Mouse (Mus musculus): Measurements from ENCODE around the gene Map7d2. TPM values are rescaled to one million over a fixed set of nuclear protein-coding genes. Genes with fewer than 3 reads are reported as not detected.

Map7d2 gene
- total RNA-seq (2012; rRNA removed) (not detected in 2 replicates), polyA plus RNA-seq (2012; ENCODE audit: insufficient read depth in 1 of 2, insufficient read length in 2 of 2, low read depth in 1 of 2, low replicate concordance in 2 of 2, missing spikeins in 1 of 2) (under 1 TPM in 1 of 2 experiments, not detected in 1; 0.10 TPM)

GRCm38 (mm10) chrX:159414130-159414828 is at the start of gene Map7d2:
Map7d2 (plus strand) TSS chrX:159414572.
- DNase-seq (ENCODE audit: low read depth, low spot score), result no peak
- H3K27me3 ChIP-seq (ENCODE audit: control insufficient read depth in 1 of 2, insufficient read depth in 2 of 2, low read length in 2 of 2), result no peaks in the 10 kb centered on the region
- H3K4me1 ChIP-seq (ENCODE audit: control insufficient read depth in 1 of 2, insufficient read depth in 2 of 2, low read length in 2 of 2), result no peaks in the 10 kb centered on the region
- H3K4me3 ChIP-seq (ENCODE audit: control insufficient read depth in 1 of 2, insufficient read depth in 1 of 2, low read depth in 2 of 2, low read length in 2 of 2), result no peak within 1 kb of the TSS
- no peak within 1 kb of the TSS for H3K27ac ChIP-seq (ENCODE audit: control insufficient read depth, low read depth, low read length)
- H3K9ac ChIP-seq (ENCODE audit: control insufficient read depth, low read depth, low read length, poor library complexity, severe bottlenecking), result no peak within 1 kb of the TSS
- H3K9me3 ChIP-seq (replicated peaks; ENCODE audit: insufficient read depth, low read length), result no peaks in the 10 kb centered on the region
- no peaks in the 10 kb centered on the region for H3K79me2 ChIP-seq (ENCODE audit: control insufficient read depth, insufficient read depth, low read length, poor library complexity)
- no peak for TF ChIP-seq USF1 (IDR thresholded peaks at IDR 0.05; ENCODE audit: low read depth, low read length)
- TF ChIP-seq CHD2 (IDR thresholded peaks at IDR 0.05; ENCODE audit: low read length), result no peak
- no peak for TF ChIP-seq E2F4 (IDR thresholded peaks at IDR 0.05; ENCODE audit: borderline replicate concordance, low read depth, low read length)
- TF ChIP-seq SMC3 (IDR thresholded peaks at IDR 0.05; ENCODE audit: low read depth, low read length), result no peak
- no peak for TF ChIP-seq MAZ (IDR thresholded peaks at IDR 0.05; ENCODE audit: low read depth, low read length)
- TF ChIP-seq MAFK (IDR thresholded peaks at IDR 0.05; ENCODE audit: borderline replicate concordance, low read depth, low read length), result no peak
- TF ChIP-seq ZC3H11A (IDR thresholded peaks at IDR 0.05; ENCODE audit: low read depth, low read length), result no peak
- TF ChIP-seq CTCF (IDR thresholded peaks at IDR 0.05 in 2 of 3, conservative IDR thresholded peaks at IDR 0.05 in 1 of 3; ENCODE audit: control insufficient read depth in 1 of 3, insufficient read depth in 1 of 3, low read depth in 2 of 3, low read length in 3 of 3, poor library complexity in 1 of 3, severe bottlenecking in 1 of 3), result no peak
- TF ChIP-seq CHD1 (IDR thresholded peaks at IDR 0.05; ENCODE audit: low read depth, low read length), result no peak
- TF ChIP-seq GATA1 (IDR thresholded peaks at IDR 0.05; ENCODE audit: low read depth, low read length), result no peak
- no peak for TF ChIP-seq ZMIZ1 (IDR thresholded peaks at IDR 0.05; ENCODE audit: low read depth, low read length)
- no peak for TF ChIP-seq TBP (IDR thresholded peaks at IDR 0.05; ENCODE audit: low read depth, low read length)
- no peak for TF ChIP-seq NELFE (IDR thresholded peaks at IDR 0.05; ENCODE audit: low read depth, low read length)
- no peak for TF ChIP-seq JUND (IDR thresholded peaks at IDR 0.05; ENCODE audit: low read depth, low read length)
- no peak for TF ChIP-seq USF2 (IDR thresholded peaks at IDR 0.05; ENCODE audit: borderline replicate concordance in 1 of 2, insufficient read depth in 1 of 2, low read depth in 1 of 2, low read length in 2 of 2)
- TF ChIP-seq SIN3A (IDR thresholded peaks at IDR 0.05; ENCODE audit: low read length), result no peak
- no peak for TF ChIP-seq KAT2A (conservative IDR thresholded peaks at IDR 0.05; ENCODE audit: low read depth, low read length)
- H3K36me3 ChIP-seq (ENCODE audit: control insufficient read depth in 1 of 2, insufficient read depth in 2 of 2, low read length in 2 of 2), result no peaks in the 10 kb centered on the region

DNA sequence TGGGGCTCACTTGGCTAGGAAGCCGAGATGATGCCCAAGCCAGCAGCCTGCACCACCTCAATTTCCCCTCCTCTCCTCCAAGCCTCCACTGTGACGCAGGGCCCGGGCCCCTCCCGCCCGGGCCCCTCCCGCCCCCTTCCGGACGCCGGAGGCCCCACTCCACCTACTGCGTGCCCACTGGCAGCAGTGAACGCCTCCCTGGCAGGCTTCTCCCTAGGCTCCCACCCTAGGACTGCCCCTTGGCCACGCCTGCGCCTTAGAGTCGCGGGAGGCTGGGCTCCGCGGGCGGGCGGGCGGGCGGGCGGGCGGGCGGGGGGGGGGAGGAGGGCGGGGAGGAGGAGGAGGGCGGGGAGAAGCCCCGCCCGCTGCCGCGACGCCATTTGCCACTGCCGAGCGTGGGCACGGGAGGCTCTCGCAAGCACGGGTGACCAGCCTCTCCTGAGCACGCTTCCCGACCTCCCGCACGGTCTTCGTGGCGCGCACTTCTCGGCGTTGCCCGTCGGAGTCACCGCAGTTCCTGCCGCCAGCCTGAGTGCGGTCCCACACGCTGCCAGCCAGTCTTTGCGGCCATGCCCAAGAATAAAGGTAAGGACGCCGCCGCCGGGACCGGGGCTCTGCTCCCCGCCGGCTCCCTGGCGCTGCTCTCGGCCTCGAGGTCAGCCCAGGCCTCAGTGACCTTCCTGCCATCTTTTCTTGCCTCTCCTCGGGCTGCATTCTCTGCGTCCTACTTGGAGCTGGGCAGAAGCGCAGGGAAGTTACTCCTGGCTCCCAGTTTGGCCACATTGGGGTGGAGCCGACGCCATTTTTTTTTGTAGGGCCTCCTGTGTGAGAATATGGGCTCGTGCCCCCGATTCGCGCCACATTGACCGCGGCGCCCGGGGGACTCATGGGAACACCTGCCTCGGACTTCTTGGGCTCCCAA is 42.3 kb upstream of the Map7d2 start, which contains the start of gene Eif1ax:
Gene Eif1ax (plus strand): TSS at position 348 of the 922 bp plus-strand sequence.
- peaks cover 38% of the 10 kb centered on the region for H3K79me2 ChIP-seq (ENCODE audit: control insufficient read depth, insufficient read depth, low read length, poor library complexity)
- peak within 1 kb of the TSS; percentile 94 for H3K9ac ChIP-seq (ENCODE audit: control insufficient read depth, low read depth, low read length, poor library complexity, severe bottlenecking)
- peak; percentile 96 for DNase-seq (ENCODE audit: low read depth, low spot score)
- H3K4me1 ChIP-seq (ENCODE audit: control insufficient read depth in 1 of 2, insufficient read depth in 2 of 2, low read length in 2 of 2), result peaks cover 17 to 20% of the 10 kb centered on the region in 2 experiments
- peaks cover 15 to 24% of the 10 kb centered on the region in 2 experiments for H3K36me3 ChIP-seq (ENCODE audit: control insufficient read depth in 1 of 2, insufficient read depth in 2 of 2, low read length in 2 of 2)
- no peaks in the 10 kb centered on the region for H3K27me3 ChIP-seq (ENCODE audit: control insufficient read depth in 1 of 2, insufficient read depth in 2 of 2, low read length in 2 of 2)
- peak within 1 kb of the TSS; percentile 90 to 91 for H3K4me3 ChIP-seq (ENCODE audit: control insufficient read depth in 1 of 2, insufficient read depth in 1 of 2, low read depth in 2 of 2, low read length in 2 of 2)
- peak within 1 kb of the TSS; percentile 67 for H3K27ac ChIP-seq (ENCODE audit: control insufficient read depth, low read depth, low read length)
- H3K9me3 ChIP-seq (replicated peaks; ENCODE audit: insufficient read depth, low read length), result no peaks in the 10 kb centered on the region
- TF ChIP-seq NRF1 (IDR thresholded peaks at IDR 0.05; ENCODE audit: insufficient read depth, low read depth, low read length, poor library complexity, severe bottlenecking) (peak; percentile 59), MYC (IDR thresholded peaks at IDR 0.05; ENCODE audit: low read depth, low read length) (peak; percentile 70; the same call in 1 of the 2 replicates), BHLHE40 (IDR thresholded peaks at IDR 0.05; ENCODE audit: borderline replicate concordance, low read depth, low read length) (no peak), ELF1 (IDR thresholded peaks at IDR 0.05; ENCODE audit: low read depth, low read length) (peak; percentile 44; the same call in 1 of the 2 replicates), USF1 (IDR thresholded peaks at IDR 0.05; ENCODE audit: low read depth, low read length) (peak; percentile 11; the same call in 1 of the 2 replicates), EP300 (IDR thresholded peaks at IDR 0.05; ENCODE audit: low read depth in 1 of 2, low read length in 2 of 2) (no peak), MEF2A (IDR thresholded peaks at IDR 0.05; ENCODE audit: extremely low read depth, insufficient replicate concordance, low read depth, low read length, poor library complexity, severe bottlenecking) (no peak), CTCF (IDR thresholded peaks at IDR 0.05 in 2 of 3, conservative IDR thresholded peaks at IDR 0.05 in 1 of 3; ENCODE audit: control insufficient read depth in 1 of 3, insufficient read depth in 1 of 3, low read depth in 2 of 3, low read length in 3 of 3, poor library complexity in 1 of 3, severe bottlenecking in 1 of 3) (no peak), ZC3H11A (IDR thresholded peaks at IDR 0.05; ENCODE audit: low read depth, low read length) (no peak), MAZ (IDR thresholded peaks at IDR 0.05; ENCODE audit: low read depth, low read length) (peak; percentile 91), E2F4 (IDR thresholded peaks at IDR 0.05; ENCODE audit: borderline replicate concordance, low read depth, low read length) (peak; percentile 23; the same call in 1 of the 2 replicates), MAX (IDR thresholded peaks at IDR 0.05; ENCODE audit: low read length) (peak; percentile 40; the same call in 1 of the 2 replicates), POLR2AphosphoS5 (IDR thresholded peaks at IDR 0.05; ENCODE audit: borderline replicate concordance, low read depth, low read length) (no peak), NELFE (IDR thresholded peaks at IDR 0.05; ENCODE audit: low read depth, low read length) (peak; percentile 91), SIN3A (IDR thresholded peaks at IDR 0.05; ENCODE audit: low read length) (peak; percentile 60)

All from MEL (cell line).